Mouse (Mus musculus) gastrocnemius, postnatal 14 days (tissue): Measurements from ENCODE around the gene Slc5a5. TPM values are rescaled to one million over a fixed set of nuclear protein-coding genes. Genes with fewer than 3 reads are reported as not detected.

Experiments used
- DNase-seq: peaks from one replicate; pipeline ENCODE4 v3.0.0; 2021; ENCODE audit warnings: mixed read lengths
- intact Hi-C: fragments of 180-260 bp; cut with DNase I; formaldehyde crosslinking; loops from one replicate; pipeline ENCODE4 v1.15.1; 2025; ENCODE audit warnings: low total_unique reads
- microRNA-seq, 2 experiments: library from miRNA; unstranded; fragments of <30 nt; microRNA quantifications; one replicate each; pipeline ENCODE4 v1.2.0; 2021
- total RNA-seq, 2 experiments: library from RNA; stranded (reverse); gene quantifications; 2 replicates each; pipeline ENCODE4 v1.2.3; 2021

Gene Slc5a5
- total RNA-seq, 2 experiments from 2014 or later: 0.08 TPM; not detected in 1

DNA sequence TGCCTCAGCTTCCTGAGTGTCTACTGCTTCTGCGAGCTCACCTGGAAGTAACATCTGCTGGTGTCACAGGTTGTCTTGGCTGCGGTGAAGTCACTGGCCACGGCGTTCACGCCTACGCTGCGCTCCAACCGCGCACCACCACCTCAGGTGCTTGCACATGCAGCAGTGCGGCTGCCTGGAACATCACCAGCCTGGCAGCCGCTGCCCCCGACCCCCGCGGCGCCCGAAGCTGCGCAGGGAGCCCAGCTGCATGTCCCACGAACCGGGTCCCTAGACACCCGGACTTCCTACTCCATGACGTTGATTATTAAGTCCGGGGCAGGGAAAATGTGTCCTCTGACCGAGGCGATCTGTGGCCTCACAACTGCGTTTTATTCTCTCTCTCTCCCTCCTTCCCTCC, 50.1 kb downstream of the Slc5a5 start:
- no peak for DNase-seq
- intact Hi-C loops: loop anchor here (2.0 to 5.0 kb wide), 2 partner anchors 26 to 120 kb away; partner anchors contain the start of gene Pde4c

GRCm38 (mm10) chr8:70841147-70842072, 51.1 kb downstream of the Slc5a5 start:
- peak; percentile 87 for DNase-seq
- intact Hi-C loops: loop anchor here (2.0 to 5.0 kb wide), 2 partner anchors 25 to 119 kb away; partner anchors contain the start of gene Pde4c

DNA sequence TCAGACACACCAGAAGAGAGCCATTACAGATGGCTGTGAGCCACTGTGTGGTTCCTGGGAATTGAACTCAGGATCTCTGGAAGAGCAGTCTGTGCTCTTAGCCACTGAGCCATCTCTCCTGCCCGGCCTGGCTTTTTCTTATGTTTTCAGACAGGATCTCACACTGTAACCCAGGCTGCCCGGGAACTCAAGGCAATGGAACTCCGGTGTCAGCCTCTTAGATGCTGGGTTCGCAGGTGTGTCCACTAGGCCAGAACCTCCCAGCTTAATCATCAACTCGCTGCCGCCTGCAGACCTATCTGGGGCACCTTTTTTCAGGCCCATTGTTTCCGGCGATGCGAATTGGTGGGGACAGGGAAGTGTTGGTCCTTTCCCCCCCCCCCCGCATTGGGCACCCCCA, 52.0 kb downstream of the Slc5a5 start:
- DNase-seq: no peak
- intact Hi-C loops: loop anchor here (5.0 kb wide), 1 partner anchor 118 kb away; the partner anchor contains the start of gene Pde4c

DNA sequence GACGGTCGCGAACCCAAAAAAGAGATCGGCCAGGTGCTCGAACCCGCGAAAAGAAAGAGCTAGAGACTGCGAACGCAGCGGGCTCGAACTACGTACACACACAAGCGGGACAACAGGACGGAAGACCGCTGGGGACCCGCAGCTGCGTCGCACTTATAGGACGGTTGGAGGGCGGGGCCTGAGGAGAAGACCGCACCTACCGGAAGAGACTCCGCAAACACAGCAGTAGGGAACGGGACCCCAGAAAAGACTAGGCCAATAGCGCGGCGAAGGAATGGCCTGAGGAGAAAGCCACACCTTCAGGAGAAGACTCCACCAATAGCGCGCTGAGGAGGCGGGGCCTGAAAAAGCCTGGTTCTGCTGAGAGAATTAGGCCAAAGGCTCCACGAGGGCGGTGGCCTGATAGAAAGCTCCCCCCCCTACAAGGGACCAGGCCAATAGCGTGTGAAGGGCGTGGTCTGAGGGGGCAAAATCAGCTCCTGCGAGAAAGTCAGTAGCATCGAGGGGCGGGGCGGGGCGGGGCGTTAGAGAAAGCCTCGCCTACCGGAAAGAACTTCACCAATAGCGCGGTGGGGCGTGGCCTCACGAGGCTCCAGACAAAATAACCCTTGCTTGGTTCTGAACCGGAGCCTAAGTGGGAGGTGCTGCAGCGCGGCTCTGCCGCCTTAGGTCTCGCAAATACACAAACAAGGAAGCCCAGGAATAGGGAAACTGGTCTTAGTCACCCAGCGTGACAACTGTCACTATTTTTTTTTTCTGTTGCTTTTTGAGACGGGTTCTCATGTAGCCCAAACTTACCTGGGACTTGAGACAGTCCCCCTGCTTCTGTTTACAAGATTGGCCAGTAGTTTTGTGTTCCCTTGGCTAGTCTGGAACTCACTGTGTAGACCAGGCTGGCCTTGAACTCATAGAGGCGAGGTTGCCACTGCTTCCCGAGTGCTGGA, 52.9 kb downstream of the Slc5a5 start, which contains the start of gene Arrdc2:
Arrdc2 (minus strand) TSS at position 313 of the 944 bp plus-strand sequence.
- intact Hi-C loops: loop anchor here (5.0 kb wide), 1 partner anchor 117 kb away; the partner anchor contains the start of gene Pde4c
- DNase-seq: peak; percentile 100

GRCm38 (mm10) chr8:70838654-70839407, 53.7 kb downstream of the Slc5a5 start:
- DNase-seq: no peak
- intact Hi-C loops: no loop called here

DNA sequence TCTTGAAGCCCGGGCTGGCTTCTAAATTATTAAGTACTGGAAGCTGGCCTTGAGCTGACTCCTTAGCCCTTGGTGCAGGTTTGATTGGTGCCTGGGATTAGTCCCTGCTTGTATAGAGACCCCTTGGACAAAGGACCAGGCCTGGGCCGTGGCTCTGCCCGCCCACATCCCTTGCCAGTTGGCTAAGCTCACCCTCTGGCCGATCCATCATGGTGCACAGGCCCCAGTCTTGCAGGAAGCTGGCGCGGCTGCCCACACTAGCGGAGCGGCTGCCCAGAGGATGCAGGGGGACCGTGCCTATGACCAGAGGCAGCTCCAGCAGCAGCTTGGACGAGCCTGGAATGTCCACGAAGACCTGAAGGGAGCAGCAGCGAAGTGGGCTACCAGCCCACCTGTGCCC, 55.9 kb downstream of the Slc5a5 start:
- no peak for DNase-seq
- intact Hi-C loops: no loop called here

GRCm38 (mm10) chr8:70834071-70834470, 58.5 kb downstream of the Slc5a5 start:
- intact Hi-C loops: no loop called here
- no peak for DNase-seq

- DNase-seq: peak; percentile 90
- intact Hi-C loops: no loop called here
Observed at GRCm38 (mm10) chr8:70833520-70833919, 59.0 kb downstream of the Slc5a5 start.

DNA sequence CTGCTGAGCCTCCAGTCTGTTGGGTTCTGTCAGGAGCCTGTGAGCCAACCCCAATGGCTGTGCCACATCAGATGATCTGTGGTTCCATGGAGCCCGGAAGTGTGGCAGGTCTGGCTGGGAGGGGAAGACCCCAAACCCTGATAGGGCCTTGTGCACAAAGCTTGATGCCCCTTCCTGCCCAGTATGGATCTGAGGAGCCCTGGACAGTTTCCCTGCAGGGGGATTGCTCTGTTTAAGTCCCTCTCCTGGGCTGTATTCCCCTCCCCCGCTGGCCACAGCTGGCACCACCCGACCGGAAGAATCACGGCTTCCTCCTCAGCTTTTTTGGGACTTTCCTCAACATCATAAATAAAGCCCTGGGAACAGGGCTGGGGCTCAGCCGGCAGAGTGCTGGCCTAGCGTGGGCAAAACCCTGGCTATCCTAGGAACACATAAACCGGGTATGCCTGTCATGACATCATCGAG, 59.5 kb downstream of the Slc5a5 start:
- intact Hi-C loops: no loop called here
- DNase-seq: no peak

Small RNAs within 50 kb of the gene (microRNA-seq; reads per million reads assigned to microRNA genes)
- gene Mir1969 (1.5 to 4.1 reads per million in 2 experiments), gene Mir7067 (0.50 to 1.6 reads per million in 2 experiments)

Other genes starting within 250 kb of the Slc5a5 start
- 10 to 100 TPM; 18.2 to 21.6 TPM for gene Pgpep1, start 232.4 kb downstream of the Slc5a5 start, total RNA-seq
- gene Lsm4, start 219.5 kb downstream of the Slc5a5 start, total RNA-seq: 10 to 100 TPM; 65.9 to 77.0 TPM
- gene Jund, start 193.8 kb downstream of the Slc5a5 start, total RNA-seq: 10 to 100 TPM; 73.5 to 87.4 TPM
- gene Iqcn, start 189.3 kb downstream of the Slc5a5 start, total RNA-seq: under 1 TPM in 1 of 2 experiments, not detected in 1; 0.04 TPM
- not detected for gene Gm3336, start 174.2 kb downstream of the Slc5a5 start, total RNA-seq
- gene Pde4c, start 169.0 kb downstream of the Slc5a5 start, total RNA-seq: 1 to 10 TPM; 2.9 to 3.4 TPM
- gene Rab3a, start 138.1 kb downstream of the Slc5a5 start, total RNA-seq: 10 to 100 TPM; 44.3 to 45.1 TPM
- 10 to 100 TPM; 28.3 to 31.9 TPM for gene Mpv17l2, start 131.8 kb downstream of the Slc5a5 start, total RNA-seq
- gene Pik3r2, start 116.0 kb downstream of the Slc5a5 start, total RNA-seq: 10 to 100 TPM; 23.0 to 27.9 TPM
- 1 to 10 TPM; 5.2 to 7.0 TPM for gene Mast3, start 87.7 kb downstream of the Slc5a5 start, total RNA-seq
- gene Il12rb1, start 84.3 kb downstream of the Slc5a5 start, total RNA-seq: under 1 TPM in 1 of 2 experiments, not detected in 1; 0.09 TPM
- 10 to 100 TPM in 1 of 2 experiments, 1 to 10 TPM in 1; 4.8 to 71.3 TPM for gene Arrdc2, start 53.0 kb downstream of the Slc5a5 start, total RNA-seq
- gene Kcnn1, start 29.5 kb downstream of the Slc5a5 start, total RNA-seq: 1 to 10 TPM; 5.4 to 6.6 TPM
- 10 to 100 TPM; 50.3 to 50.9 TPM for gene Ccdc124, start 18.8 kb downstream of the Slc5a5 start, total RNA-seq
- 1,000 to 10,000 TPM; 1,213 to 1,382 TPM for gene Rpl18a, start 4.7 kb upstream of the Slc5a5 start, total RNA-seq
- gene Map1s, start 13.2 kb upstream of the Slc5a5 start, total RNA-seq: 10 to 100 TPM; 13.8 to 15.5 TPM